1 mouse cellular context compared by ENCODE assay signal in genomic region chr4:40948160-40948708, GRCm38 (mm10).
TF ChIP-seq lines count a peak whose summit lies in the region.

Gene Bag1 (minus strand): TSS chr4:40948294.
Gene Chmp5 (plus strand): TSS chr4:40948407.

TF ChIP-seq in CH12.LX, 34 proteins besides CTCF, POLR2A, EP300 and RAD21 (continued from another document):
- TF ChIP-seq ETS1 (conservative IDR thresholded peaks at IDR 0.05; ENCODE audit: low read depth, low read length) (peak; percentile 64), RCOR1 (conservative IDR thresholded peaks at IDR 0.05; ENCODE audit: low read depth, low read length) (peak; percentile 69; the same call in 1 of the 2 replicates), BHLHE40 (IDR thresholded peaks at IDR 0.05; ENCODE audit: low read depth, low read length) (no peak), ZMIZ1 (IDR thresholded peaks at IDR 0.05; ENCODE audit: low read depth, low read length) (peak; percentile 64), NELFE (IDR thresholded peaks at IDR 0.05; ENCODE audit: low read depth, low read length) (peak; percentile 56), SMC3 (IDR thresholded peaks at IDR 0.05; ENCODE audit: low read depth, low read length) (no peak), KAT2A (IDR thresholded peaks at IDR 0.05; ENCODE audit: insufficient replicate concordance, low read length) (peak; percentile 80; the same call in 1 of the 2 replicates), USF2 (conservative IDR thresholded peaks at IDR 0.05; ENCODE audit: low read depth, low read length) (no peak), GABPA (IDR thresholded peaks at IDR 0.05; ENCODE audit: insufficient replicate concordance, low read depth, low read length) (no peak), ELF1 (IDR thresholded peaks at IDR 0.05; ENCODE audit: low read depth, low read length) (peak; percentile 98), POLR2AphosphoS2 (IDR thresholded peaks at IDR 0.05; ENCODE audit: low read depth, low read length) (no peak), JUND (conservative IDR thresholded peaks at IDR 0.05; ENCODE audit: low read depth, low read length) (no peak), NRF1 (IDR thresholded peaks at IDR 0.05; ENCODE audit: low read depth, low read length) (peak; percentile 99), MEF2A (IDR thresholded peaks at IDR 0.05; ENCODE audit: borderline replicate concordance, low read depth, low read length) (peak; percentile 74; the same call in 1 of the 2 replicates), IRF4 (IDR thresholded peaks at IDR 0.05; ENCODE audit: low read depth, low read length) (peak; percentile 79), MAX (IDR thresholded peaks at IDR 0.05; ENCODE audit: low read length) (no peak), MXI1 (IDR thresholded peaks at IDR 0.05; ENCODE audit: low read depth, low read length) (no peak)
